Mouse (Mus musculus): ENCODE data around the gene Dsp.

Gene Dsp

GRCm38 (mm10) chr13:38193406-38193805, 42.3 kb downstream of the Dsp start:
- DNase-seq (ENCODE audit: low spot score): no peak

DNA sequence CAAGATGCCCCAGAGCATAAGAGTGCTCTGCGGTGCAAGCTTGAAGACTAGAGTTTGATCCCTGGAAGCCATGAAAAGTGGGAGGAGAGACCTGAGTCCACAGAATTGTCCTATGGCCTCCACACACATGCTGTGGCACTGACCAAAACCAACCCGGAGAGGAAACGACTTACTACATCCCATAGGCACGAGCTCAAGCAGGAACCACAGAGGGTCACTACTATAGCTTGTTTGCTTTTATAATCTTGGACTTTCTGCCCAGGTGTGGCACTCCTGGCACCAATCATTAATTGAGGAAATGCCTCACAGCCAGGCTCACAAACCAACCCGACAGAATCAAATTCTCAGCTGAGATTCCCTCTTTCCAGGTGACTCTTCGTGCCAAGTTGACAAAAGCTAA, 50.3 kb downstream of the Dsp start:
- no peak for DNase-seq (ENCODE audit: low spot score)

DNA sequence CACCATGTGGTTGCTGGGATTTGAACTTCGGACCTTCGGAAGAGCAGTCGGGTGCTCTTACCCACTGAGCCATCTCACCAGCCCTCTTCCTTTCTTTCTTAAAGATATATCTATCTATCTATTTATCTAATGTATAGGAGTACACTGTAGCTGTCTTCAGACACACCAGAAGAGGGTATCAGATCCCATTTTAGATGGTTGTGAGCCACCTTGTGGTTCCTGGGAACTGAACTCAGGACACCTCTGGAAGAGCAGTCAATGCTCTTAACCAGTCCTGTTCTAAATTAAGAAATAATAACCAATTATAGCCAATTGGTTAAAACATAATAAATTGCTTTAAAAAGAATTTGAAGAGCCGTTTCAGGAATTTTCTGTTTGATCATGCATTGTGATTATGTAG, 53.1 kb downstream of the Dsp start:
- no peak for DNase-seq (ENCODE audit: low spot score)

GRCm38 (mm10) chr13:38204702-38205482, 53.8 kb downstream of the Dsp start, which contains the start of gene Snrnp48:
Snrnp48 (plus strand) TSS chr13:38204938.
- peak; percentile 56 for DNase-seq (ENCODE audit: low spot score)

DNA sequence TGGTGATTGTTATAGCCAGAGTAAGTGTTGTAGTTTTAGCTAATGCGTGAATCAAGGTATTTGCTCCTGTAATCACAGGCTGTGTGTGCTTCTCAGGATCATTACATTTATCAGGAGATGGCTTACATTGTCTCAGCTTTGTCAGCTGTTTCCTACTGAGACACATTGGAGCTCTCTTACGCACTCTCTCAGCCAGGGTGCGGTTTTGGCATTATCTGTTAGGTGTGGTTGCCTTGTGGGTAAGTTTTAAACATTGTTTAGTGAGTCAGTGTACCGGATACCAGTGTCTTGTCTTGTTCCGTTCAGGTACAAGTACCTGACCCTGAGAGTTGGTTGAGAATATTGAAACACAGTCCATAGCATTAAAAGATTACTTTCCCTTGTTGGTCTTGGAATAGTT, 60.0 kb downstream of the Dsp start:
- no peak for DNase-seq (ENCODE audit: low spot score)

GRCm38 (mm10) chr13:38218686-38219085, 67.6 kb downstream of the Dsp start:
- DNase-seq (ENCODE audit: low spot score): no peak

DNA sequence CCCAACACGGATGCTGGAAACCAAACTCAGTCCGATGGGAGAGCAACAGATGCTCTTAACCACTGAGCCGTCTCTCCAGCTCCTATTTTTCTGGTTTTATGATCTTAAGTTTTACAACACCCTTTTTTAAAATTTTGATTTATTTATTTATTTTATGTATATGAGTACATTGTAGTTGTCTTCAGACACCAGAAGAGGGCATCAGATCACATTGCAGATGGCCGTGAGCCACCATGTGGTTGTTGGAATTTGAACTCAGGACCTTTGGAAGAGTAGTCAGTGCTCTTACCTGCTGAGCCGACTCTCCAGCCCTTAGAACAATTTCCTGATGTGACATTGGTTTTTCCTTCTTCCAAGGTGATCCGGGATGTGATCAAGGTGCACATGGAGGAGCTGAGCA, 69.2 kb downstream of the Dsp start:
- no peak for DNase-seq (ENCODE audit: low spot score)

DNA sequence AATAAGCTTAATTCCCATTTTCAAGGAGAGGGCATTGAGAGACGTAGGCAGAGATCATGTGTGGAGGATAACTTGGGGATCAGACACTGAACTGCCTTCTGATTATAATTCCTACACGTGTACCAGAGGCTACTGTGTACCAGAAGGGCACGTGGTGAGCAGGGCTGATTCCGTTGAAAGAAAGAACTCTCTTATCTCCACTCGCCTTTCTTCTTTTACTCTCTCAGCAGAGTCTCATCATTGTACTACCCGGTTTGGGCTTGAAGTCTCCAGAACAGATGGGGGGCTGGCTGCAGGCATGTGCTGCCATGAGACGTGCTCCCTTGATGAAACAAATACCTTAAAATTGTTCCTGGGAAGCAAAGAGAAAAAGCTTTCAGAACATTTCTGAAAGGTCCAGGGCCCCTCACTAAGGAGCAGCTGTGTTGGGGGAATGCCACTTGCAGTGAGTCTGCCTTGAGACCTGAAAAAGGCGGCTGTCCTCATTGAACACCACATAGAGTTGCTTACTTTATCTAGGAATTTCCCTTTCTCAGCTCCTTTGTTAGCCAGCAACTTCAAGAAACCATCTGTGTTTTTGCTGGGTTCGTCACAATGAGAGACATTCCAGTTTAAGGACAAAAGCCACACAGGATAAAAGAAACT, 79.2 kb downstream of the Dsp start:
- no peak for DNase-seq (ENCODE audit: low spot score)

DNA sequence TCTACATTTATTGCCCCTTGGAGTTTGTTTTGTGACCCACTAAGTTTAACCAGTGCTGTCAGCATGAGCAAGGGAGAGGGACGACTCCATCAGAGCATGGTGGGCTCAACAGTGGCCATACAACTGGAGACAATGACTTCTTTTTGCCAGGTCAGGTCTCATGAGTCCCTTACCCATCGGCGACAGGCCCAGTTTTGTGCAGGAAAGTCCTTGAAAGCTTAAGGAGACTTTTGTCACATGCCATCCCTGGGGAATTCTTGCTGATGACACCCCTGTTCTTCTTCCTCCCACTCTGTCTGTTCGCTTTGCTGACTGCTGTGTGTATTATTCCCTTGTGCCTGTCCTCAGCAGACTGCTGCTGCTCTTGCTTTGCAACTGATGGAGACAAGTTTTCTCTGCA, 81.3 kb downstream of the Dsp start:
- DNase-seq (ENCODE audit: low spot score): no peak

DNA sequence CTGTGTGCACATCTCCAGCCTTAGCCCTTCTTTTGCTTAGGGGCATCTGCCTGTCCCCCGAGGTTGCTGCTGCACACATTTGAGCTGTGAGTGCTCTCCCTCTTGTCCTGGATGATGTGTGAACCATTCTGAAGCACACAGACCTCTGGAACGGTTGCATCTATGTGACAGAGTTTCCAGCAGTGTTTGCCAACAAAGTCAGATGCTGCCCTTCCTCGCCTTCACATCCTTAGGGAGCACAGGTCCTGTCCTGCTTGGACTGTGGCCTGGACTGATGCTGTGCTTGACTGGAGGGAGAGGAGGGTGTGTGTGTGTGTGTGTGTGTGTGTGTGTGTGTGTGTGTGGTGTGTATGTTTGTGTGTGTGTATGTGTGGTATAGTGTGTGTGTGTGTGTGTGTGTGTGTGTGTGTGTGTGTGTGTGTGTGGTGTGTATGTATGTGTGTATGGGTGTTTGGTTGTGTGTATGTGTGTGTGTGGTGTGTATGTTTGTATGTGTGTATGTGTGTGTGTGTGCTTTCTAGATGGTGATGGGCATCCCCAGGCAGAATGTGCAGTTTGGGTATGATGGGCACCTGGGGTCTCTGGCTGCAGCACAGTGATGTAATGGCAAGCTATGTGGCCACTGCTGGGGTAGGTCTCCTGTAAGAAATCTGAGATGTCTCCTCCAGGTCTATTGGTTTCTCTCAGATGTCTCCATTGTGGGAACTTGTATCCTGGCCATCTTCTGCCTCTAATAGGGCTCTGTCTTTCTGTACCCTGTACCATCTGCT, 81.9 kb downstream of the Dsp start:
- no peak for DNase-seq (ENCODE audit: low spot score)

DNA sequence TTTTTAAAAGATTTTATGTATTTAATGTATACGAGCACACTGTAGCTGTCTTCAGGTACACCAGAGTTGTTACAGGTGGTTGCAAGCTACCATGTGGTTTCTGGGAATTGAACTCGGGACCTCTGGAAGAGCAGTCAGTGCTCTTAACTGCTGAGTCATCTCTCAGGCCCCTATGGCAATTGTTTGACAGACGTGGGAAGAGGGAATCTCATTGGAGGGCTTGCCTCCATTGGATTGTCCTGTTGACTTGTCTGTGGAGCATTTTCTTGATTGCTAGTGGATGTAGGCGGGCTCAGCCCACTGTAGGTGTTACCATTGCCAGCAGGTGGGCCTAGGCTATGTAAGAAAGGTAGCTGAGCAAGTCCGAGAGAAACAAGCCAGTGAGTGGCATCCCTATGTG, 83.6 kb downstream of the Dsp start:
- DNase-seq (ENCODE audit: low spot score): no peak

DNA sequence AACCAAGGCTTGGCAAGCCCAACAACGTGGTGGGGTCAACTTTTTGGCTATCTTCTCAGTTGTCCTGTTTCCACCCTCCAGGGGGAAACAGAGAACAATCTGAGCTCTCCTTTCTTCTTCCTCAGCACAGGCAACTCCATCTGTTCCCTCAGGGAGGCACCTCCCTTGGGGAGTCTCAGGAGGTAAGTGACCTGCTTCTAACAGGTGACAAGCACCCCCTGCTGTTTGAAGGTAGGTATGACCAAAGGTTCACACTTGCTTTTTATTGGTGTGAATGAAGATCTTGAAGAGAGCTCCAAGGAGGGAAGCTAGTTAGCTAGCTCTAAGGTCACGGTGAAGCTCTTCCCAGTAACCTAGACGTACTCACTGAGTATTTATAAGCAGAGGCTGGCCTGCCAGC, 84.3 kb downstream of the Dsp start:
- DNase-seq (ENCODE audit: low spot score): no peak

DNA sequence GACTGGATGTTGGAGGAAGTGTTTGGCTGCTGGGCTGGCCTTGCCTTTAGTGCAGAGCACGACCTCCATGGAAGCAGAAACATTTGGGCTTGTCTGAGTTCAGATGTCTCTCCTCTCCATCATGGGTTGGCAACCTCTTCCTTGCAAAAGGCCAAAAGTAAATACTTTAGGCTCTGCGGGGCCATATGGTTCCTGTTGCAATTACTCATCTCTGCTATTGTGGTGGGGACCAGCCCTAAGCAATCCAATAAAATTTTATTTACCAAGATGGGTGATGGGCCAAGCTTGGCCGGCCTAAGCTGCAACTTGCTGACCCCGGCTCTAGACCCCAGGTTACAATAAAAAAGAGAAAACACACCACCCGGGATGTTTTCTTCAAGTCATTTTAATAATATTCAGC, 97.1 kb downstream of the Dsp start:
- no peak for DNase-seq (ENCODE audit: low spot score)

Measured in ovary, postnatal 10 days (tissue).